Mouse (Mus musculus) lung, adult 2 months (tissue): ENCODE results near the gene Pafah1b2.

Experiments
- CTCF ChIP-seq: fragments of 200-500 bp; IDR thresholded peaks from 2 replicates; pipeline ENCODE4 v1.5.1; 2011; ENCODE audit warnings: mild to moderate bottlenecking, low read length, control low read depth; ENCODE audit not compliant: insufficient read depth
- POLR2A ChIP-seq: fragments of 200-500 bp; IDR thresholded peaks from 2 replicates; pipeline ENCODE4 v1.6.1; 2011; ENCODE audit warnings: low read depth, mild to moderate bottlenecking, control low read depth, low read length, borderline replicate concordance; ENCODE audit errors: extremely low read depth

DNA sequence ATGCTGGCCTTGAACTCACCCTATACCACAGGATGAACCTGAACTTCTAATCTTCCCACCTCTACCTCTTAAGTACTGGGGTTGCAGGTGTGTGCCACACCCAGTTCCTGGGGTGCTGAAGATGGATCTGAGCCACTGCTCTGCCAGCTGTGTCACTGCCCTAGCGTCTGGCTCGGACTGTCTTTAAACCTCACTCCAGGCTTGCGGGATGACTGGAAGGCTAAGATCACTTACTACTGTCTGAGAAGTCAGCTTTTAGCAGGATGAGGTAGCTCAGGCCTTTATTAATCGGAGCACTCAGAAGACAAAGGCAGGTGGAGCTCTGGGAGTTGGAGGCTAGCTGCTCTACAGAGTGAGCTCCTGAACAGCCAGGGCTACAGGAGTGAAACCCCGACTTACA lies 17.7 kb upstream of the Pafah1b2 start:
- no peak for TF ChIP-seq POLR2A
- TF ChIP-seq CTCF, result no peak
